Comparison of ENCODE assay signal across 8 mouse cellular contexts in genomic region chr5:131775222-131775621, GRCm38 (mm10).
DNase-seq lines count a peak whose midpoint lies in the region; ATAC-seq lines count a peak whose summit lies in the region.

No protein-coding gene starts in this region.

- peaks cover 46% of the 10 kb centered on the region for H3K4me1 ChIP-seq in hindbrain, embryonic 13.5 days (replicated peaks)
- H3K4me1 ChIP-seq in midbrain, embryonic 11.5 days (ENCODE audit: control insufficient read depth, insufficient read depth, low read length) = peaks cover 8% of the 10 kb centered on the region

- peak overlapping the region; percentile 39; the same call in 1 of the 2 replicates for H3K9ac ChIP-seq in hindbrain, embryonic 13.5 days
- H3K9ac ChIP-seq in midbrain, embryonic 11.5 days (ENCODE audit: low read length) = no peak overlapping the region

- H3K4me2 ChIP-seq in hindbrain, embryonic 13.5 days = peak overlapping the region; percentile 23; the same call in 1 of the 2 replicates
- H3K4me2 ChIP-seq in midbrain, embryonic 11.5 days = no peak overlapping the region

- no peaks in the 10 kb centered on the region for H3K36me3 ChIP-seq in hindbrain, embryonic 13.5 days
- no peaks in the 10 kb centered on the region for H3K36me3 ChIP-seq in midbrain, embryonic 11.5 days (ENCODE audit: control insufficient read depth, insufficient read depth, low read length)

- no peaks in the 10 kb centered on the region for H3K9me3 ChIP-seq in hindbrain, embryonic 13.5 days
- no peaks in the 10 kb centered on the region for H3K9me3 ChIP-seq in midbrain, embryonic 11.5 days (ENCODE audit: control insufficient read depth, low read length)

- 0 out of 2 replicates have a peak, but pooled peaks cover 2% of the 10 kb centered on the region for H3K27me3 ChIP-seq in hindbrain, embryonic 13.5 days
- H3K27me3 ChIP-seq in midbrain, embryonic 11.5 days (ENCODE audit: control insufficient read depth, insufficient read depth, low read length) = no peaks in the 10 kb centered on the region

- peak; percentile 58 for DNase-seq in embryo, embryonic 10 days (ENCODE audit: low spot score)
- DNase-seq in embryo, embryonic 9.5 days (ENCODE audit: extremely low spot score) = no peak
- DNase-seq in cerebellum, postnatal 14 days = peak; percentile 76 to 91
- no peak for DNase-seq in midbrain, embryonic 11.5 days (ENCODE audit: low spot score, missing footprints)
- DNase-seq in right cerebral cortex, postnatal 36 days (ENCODE audit: low spot score in 2 of 2) = no peak

- H3K27ac ChIP-seq in hindbrain, embryonic 13.5 days = peak overlapping the region; percentile 86
- no peak overlapping the region for H3K27ac ChIP-seq in midbrain, embryonic 11.5 days (ENCODE audit: low read depth, low read length)

- 12% methylated on average over 12 of the region's 12 CpGs for WGBS in hindbrain, embryonic 13.5 days
- whole genome bisulfite sequencing in midbrain, embryonic 11.5 days = 47% methylated on average over 12 of the region's 12 CpGs

- peak; percentile 86 for ATAC-seq in hindbrain, embryonic 13.5 days (ENCODE audit: low FRiP score)
- peak; percentile 79 for ATAC-seq in midbrain, embryonic 11.5 days (ENCODE audit: low FRiP score)
- ATAC-seq in granulocyte monocyte progenitor cell, adult 5-6 weeks (replicated peaks; ENCODE audit: poor library complexity, severe bottlenecking) = no peak
- no peak for ATAC-seq in megakaryocyte progenitor cell, adult 5-6 weeks (replicated peaks; ENCODE audit: poor library complexity)

- no peak overlapping the region for H3K4me3 ChIP-seq in hindbrain, embryonic 13.5 days
- H3K4me3 ChIP-seq in midbrain, embryonic 11.5 days (ENCODE audit: low read depth, low read length) = no peak overlapping the region

Comparison
In these comparisons a context has a peak if more than half of its experiments do, and no peak if none do; other contexts are left out.
1. DNase-seq: peak in embryo, embryonic 10 days (single experiment) and cerebellum, postnatal 14 days (2 of 2); none in embryo, embryonic 9.5 days (single experiment), midbrain, embryonic 11.5 days (single experiment) and right cerebral cortex, postnatal 36 days (0 of 2).
2. ATAC-seq: peak in hindbrain, embryonic 13.5 days (single experiment) and midbrain, embryonic 11.5 days (single experiment); none in granulocyte monocyte progenitor cell, adult 5-6 weeks (single experiment) and megakaryocyte progenitor cell, adult 5-6 weeks (single experiment).